Mouse (Mus musculus): ENCODE data around the gene Tbc1d14.

DNA sequence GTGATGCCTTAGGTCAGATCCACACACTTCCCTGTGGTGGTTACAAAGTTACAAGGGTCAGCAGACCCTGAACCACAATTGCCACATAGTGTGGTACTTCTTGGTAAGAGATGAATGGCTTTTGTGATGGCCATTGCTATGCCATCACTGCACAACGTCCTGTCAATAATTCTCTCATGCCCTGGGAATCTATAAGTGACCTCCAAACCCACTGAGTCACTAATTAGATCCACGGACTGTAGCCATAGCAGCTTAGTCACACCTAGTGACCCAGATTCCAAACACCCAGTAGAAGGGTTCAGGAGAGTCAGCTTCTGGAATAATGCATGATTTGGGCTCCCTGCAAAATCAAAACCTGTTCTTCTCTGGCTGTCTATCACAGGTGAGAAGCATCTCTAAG lies 67.9 kb downstream of the Tbc1d14 start:
- TF ChIP-seq MAFK (IDR thresholded peaks at IDR 0.05; ENCODE audit: insufficient read depth, low read depth, low read length) (no peak), HCFC1 (IDR thresholded peaks at IDR 0.05; ENCODE audit: borderline replicate concordance, insufficient read depth, low read length) (no peak), ZNF384 (IDR thresholded peaks at IDR 0.05; ENCODE audit: low read depth, low read length) (no peak), ZC3H11A (IDR thresholded peaks at IDR 0.05; ENCODE audit: borderline replicate concordance, low read depth, low read length) (no peak)
